Mouse (Mus musculus): ENCODE measurements around the gene Snrpb. TPM values are rescaled to one million over a fixed set of nuclear protein-coding genes. Genes with fewer than 3 reads are reported as not detected.

Snrpb gene
- total RNA-seq, 2 experiments from 2014 or later, result 108 to 112 TPM

GRCm38 (mm10) chr2:130146089-130146668, 33.0 kb downstream of the Snrpb start:
- intact Hi-C loops (cut with DNase I), result no loop called here
- no peak for DNase-seq (ENCODE audit: extremely low spot score in 1 of 2, low spot score in 2 of 2)

DNA sequence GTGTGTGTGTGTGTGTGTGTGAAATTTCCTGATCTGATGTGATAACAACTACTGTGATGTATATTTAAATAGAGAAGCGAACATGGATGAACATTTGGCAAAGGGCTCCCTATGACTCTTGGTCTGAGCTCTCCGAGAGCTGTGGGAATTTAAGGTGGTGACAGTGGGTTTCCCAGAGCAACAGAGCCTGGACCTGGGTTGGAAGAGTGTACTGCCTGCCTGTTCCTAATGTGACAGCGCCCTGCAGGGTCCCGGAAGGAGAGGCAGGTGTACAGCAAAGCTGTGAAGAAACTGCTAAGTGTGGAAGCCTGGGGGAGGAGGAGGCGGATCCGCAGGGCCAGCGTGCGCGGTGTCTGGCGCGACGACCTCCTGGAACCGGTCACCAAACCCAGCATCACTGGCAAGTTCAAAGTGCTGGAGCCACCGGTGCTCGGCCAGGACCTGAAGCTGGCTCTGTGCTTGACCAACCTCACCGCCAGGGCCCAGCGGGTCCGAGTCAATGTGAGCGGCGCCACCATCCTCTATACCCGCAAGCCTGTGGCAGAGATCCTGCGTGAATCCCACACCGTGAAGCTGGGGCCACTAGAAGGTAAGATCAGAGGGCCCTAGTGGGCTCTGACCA, 34.4 kb downstream of the Snrpb start:
- DNase-seq (ENCODE audit: extremely low spot score in 1 of 2, low spot score in 2 of 2), result no peak
- intact Hi-C loops (cut with DNase I), result no loop called here

DNA sequence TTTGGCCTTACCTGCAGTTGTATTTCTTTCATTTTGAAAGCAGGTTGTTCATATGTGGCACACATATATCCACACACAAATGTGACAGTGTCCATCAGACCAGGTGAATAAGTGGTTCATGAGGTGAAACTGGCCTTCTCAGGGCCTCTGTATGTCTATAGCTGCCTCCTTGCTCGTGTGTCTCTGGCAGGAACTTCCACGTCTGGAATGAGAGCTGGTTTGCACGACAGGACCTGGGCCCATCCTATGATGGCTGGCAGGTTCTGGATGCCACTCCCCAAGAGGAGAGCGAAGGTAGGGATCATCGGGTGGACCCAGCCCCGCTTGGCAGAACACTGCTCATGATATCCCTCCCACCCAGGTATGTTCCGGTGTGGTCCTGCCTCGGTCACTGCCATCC, 36.2 kb downstream of the Snrpb start:
- intact Hi-C loops (cut with DNase I), result no loop called here
- no peak for DNase-seq (ENCODE audit: extremely low spot score in 1 of 2, low spot score in 2 of 2)

GRCm38 (mm10) chr2:130129687-130130086, 49.5 kb downstream of the Snrpb start:
- intact Hi-C loops (cut with DNase I), result no loop called here

GRCm38 (mm10) chr2:130126073-130126472, 53.1 kb downstream of the Snrpb start:
- DNase-seq (ENCODE audit: extremely low spot score in 1 of 2, low spot score in 2 of 2), result no peak
- intact Hi-C loops (cut with DNase I), result no loop called here

More at GRCm38 (mm10) chr2:130129687-130130086, 49.5 kb downstream of the Snrpb start:
- no peak for DNase-seq (ENCODE audit: extremely low spot score in 1 of 2, low spot score in 2 of 2)

- intact Hi-C loops (cut with DNase I), result no loop called here
- DNase-seq (ENCODE audit: extremely low spot score in 1 of 2, low spot score in 2 of 2), result no peak
Measured at GRCm38 (mm10) chr2:130125279-130126059, 53.7 kb downstream of the Snrpb start.

Other genes starting within 250 kb of the Snrpb start
- gene Tgm3, start 167.1 kb downstream of the Snrpb start, total RNA-seq (2021), result 1 to 10 TPM; 4.3 to 5.1 TPM
- 1 to 10 TPM in 1 of 2 experiments, under 1 TPM in 1; 0.39 to 1.1 TPM for gene Tgm6, start 67.0 kb downstream of the Snrpb start, total RNA-seq (2021)
- gene Tmc2, start 15.8 kb upstream of the Snrpb start, total RNA-seq (2021), result not detected
- gene Nop56, start 95.0 kb upstream of the Snrpb start, total RNA-seq (2021), result 100 to 1,000 TPM; 174 to 183 TPM
- gene Idh3b, start 105.1 kb upstream of the Snrpb start, total RNA-seq (2021), result 100 to 1,000 TPM; 210 to 228 TPM
- gene Ebf4, start 115.8 kb upstream of the Snrpb start, total RNA-seq (2021), result 10 to 100 TPM; 12.2 to 13.0 TPM
- gene Cpxm1, start 218.2 kb upstream of the Snrpb start, total RNA-seq (2021), result 10 to 100 TPM; 16.9 to 20.9 TPM
- not detected for gene Gm28372, start 225.8 kb upstream of the Snrpb start, total RNA-seq (2021)
- gene 1700020A23Rik, start 225.9 kb upstream of the Snrpb start, total RNA-seq (2021), result not detected
- gene Tmem239, start 227.1 kb upstream of the Snrpb start, total RNA-seq (2021), result not detected
- gene Vps16, start 244.9 kb upstream of the Snrpb start, total RNA-seq (2021), result 100 to 1,000 TPM in 1 of 2 experiments, 10 to 100 TPM in 1; 83.9 to 105 TPM
- gene Pced1a, start 245.3 kb upstream of the Snrpb start, total RNA-seq (2021), result 10 to 100 TPM; 22.8 to 23.4 TPM